Mouse (Mus musculus) G1E (cell line): ENCODE data around the gene Il16. TPM values are rescaled to one million over a fixed set of nuclear protein-coding genes. Genes with fewer than 3 reads are reported as not detected.

Source experiments
- ATAC-seq: 2 replicates; pipeline ENCODE4 v1.8.0; 2016; ENCODE audit warnings: mild to moderate bottlenecking; ENCODE audit not compliant: insufficient number of reproducible peaks, poor library complexity, low FRiP score, severe bottlenecking; ENCODE audit errors: extremely low read depth
- DNase-seq: peaks from one replicate; pipeline ENCODE4 v3.0.0; 2012; ENCODE audit warnings: low spot score
- H3K27me3 ChIP-seq: 2 replicates; pipeline ENCODE4 v1.6.1; 2012; ENCODE audit warnings: mild to moderate bottlenecking, low read length, inconsistent platforms; ENCODE audit not compliant: insufficient read depth
- H3K36me3 ChIP-seq: replicated peaks from 2 replicates; pipeline ENCODE3; 2012; ENCODE audit warnings: mild to moderate bottlenecking, inconsistent platforms
- H3K4me1 ChIP-seq: 2 replicates; pipeline ENCODE4 v1.6.1; 2012; ENCODE audit warnings: low read depth, low read length, inconsistent platforms, mixed read lengths; ENCODE audit not compliant: insufficient read depth
- H3K4me3 ChIP-seq: 2 replicates; pipeline ENCODE4 v1.5.1; 2012; ENCODE audit warnings: low read depth, mild to moderate bottlenecking, inconsistent platforms, low read length, moderate library complexity, mixed read lengths
- H3K9me3 ChIP-seq: replicated peaks from 2 replicates; pipeline ENCODE4 v1.6.1; 2012; ENCODE audit warnings: inconsistent platforms
- CTCF ChIP-seq: IDR thresholded peaks from 2 replicates; pipeline ENCODE4 v1.5.1; 2012; ENCODE audit warnings: low read depth, low read length, inconsistent platforms, mixed read lengths
- GATA1 ChIP-seq: IDR thresholded peaks from 2 replicates; pipeline ENCODE4 v1.6.1; 2012; ENCODE audit warnings: borderline replicate concordance, low read length, inconsistent platforms, mixed read lengths
- GATA2 ChIP-seq: IDR thresholded peaks from 2 replicates; pipeline ENCODE4 v1.6.1; 2012; ENCODE audit warnings: low read depth, low read length, inconsistent platforms, borderline replicate concordance
- POLR2AphosphoS5 ChIP-seq: IDR thresholded peaks from 2 replicates; pipeline ENCODE4 v1.6.1; 2012; ENCODE audit warnings: low read depth, low read length, inconsistent platforms; ENCODE audit not compliant: insufficient replicate concordance
- TAL1 ChIP-seq: conservative IDR thresholded peaks from 2 replicates; pipeline ENCODE4 v1.6.1; 2012; ENCODE audit warnings: low read depth, low read length, inconsistent platforms, mixed read lengths
- polyA plus RNA-seq: library from polyadenylated mRNA; stranded (reverse); fragments of >175 nt; gene quantifications from 2 replicates; pipeline ENCODE4 v1.2.3, GENCODE M21; 2012
- total RNA-seq, 2 experiments: library from RNA; stranded (forward) in 1 of 2; stranded (reverse) in 1 of 2; fragments of 200-1000 nt in 1 of 2; fragments of >200 nt in 1 of 2; fragmentation: Nextera tagmentation in 1 of 2; gene quantifications; 2 replicates each; pipeline ENCODE4 v1.2.3; 2014 to 2017

Il16 gene
- total and polyA plus RNA-seq, 3 experiments = 0.02 to 1.1 TPM; not detected in 1

DNA sequence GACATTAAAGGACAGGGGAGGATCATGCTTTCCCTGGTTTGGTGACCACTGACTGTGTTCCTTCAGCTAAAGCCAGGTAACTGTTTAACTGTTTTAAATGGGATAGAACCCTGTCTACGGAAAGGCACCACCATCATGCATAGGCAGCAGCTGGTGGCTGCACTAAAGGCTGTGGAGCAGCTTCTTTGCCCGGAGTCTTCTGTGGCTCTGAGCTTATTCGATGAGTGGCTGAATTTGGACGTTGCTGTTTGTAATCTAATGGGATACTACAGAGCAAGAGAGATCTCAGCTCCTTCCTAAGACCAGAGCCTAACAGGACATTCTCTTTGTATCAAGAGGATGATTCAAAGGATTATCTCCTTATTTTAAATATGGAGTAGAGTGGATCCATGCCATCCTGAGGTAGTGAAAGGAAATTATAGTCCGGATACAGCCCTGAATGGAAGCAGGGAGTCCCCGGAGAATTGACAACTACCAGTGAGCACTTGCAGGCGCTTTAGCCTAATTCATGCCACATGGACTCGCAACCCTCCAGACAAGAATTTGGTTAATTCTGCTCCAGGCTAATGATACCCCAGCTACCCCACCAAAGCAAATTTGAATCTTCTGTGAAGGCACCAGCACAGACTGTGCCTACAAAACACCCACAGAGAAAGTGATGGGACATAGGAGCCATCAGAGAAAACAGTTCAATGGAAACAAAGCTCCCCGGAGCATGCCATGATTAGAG lies 42.3 kb downstream of the Il16 start:
- Histone ChIP-seq H3K27me3 (no peaks in the 10 kb centered on the region), H3K9me3 (no peaks in the 10 kb centered on the region), H3K36me3 (no peaks in the 10 kb centered on the region), H3K4me1 (no peaks in the 10 kb centered on the region), H3K4me3 (no peak overlapping the region)
- no peak for DNase-seq
- TF ChIP-seq POLR2AphosphoS5 (no peak), GATA2 (no peak), TAL1 (no peak), CTCF (no peak), GATA1 (no peak)
- no peak for ATAC-seq

- DNase-seq = no peak
- no peak for ATAC-seq
- TF ChIP-seq GATA2 (no peak), POLR2AphosphoS5 (no peak)
Observed at GRCm38 (mm10) chr7:83699066-83699745, 46.3 kb downstream of the Il16 start.

DNA sequence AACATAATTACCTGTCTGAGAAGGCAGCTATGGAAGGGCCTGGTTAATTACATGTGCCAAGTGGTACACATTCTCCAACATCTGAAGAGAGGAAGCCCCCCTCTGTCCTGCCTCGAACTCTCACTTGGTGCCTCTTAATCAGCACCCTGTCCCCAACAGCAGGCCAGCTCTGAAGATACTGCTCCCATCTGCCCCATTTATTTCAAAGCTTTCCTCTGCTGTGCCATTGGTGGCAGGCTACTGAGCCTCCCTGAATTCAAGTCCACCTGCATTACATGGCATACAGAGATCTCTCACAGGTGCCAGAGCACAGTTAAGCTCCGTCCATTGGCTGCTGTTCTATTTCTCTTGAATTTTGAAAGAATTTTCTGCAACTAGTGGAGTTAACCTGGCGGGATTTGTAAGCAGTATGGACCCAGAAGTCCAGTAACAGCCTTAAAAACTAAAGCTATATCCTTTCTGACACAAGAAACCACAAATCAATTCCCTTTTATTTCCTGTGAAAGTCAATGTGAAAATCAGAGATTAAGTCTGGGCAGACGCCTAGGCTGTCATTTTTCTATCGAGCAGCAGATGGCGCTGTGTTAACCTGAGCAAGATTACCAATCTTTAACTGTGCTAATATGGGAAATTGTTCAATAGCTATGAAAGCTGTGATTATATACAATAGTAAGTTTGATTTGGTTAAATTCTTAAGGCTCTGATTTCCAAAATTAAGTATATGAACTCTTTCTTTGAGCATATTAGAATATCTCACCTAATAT lies 49.9 kb downstream of the Il16 start:
- Histone ChIP-seq H3K4me1 (no peaks in the 10 kb centered on the region), H3K27me3 (no peaks in the 10 kb centered on the region), H3K36me3 (no peaks in the 10 kb centered on the region), H3K4me3 (no peak overlapping the region), H3K9me3 (no peaks in the 10 kb centered on the region)
- DNase-seq = no peak
- TF ChIP-seq GATA1 (no peak), GATA2 (no peak), CTCF (peak; percentile 52), TAL1 (no peak)
- ATAC-seq = no peak

More at GRCm38 (mm10) chr7:83699066-83699745, 46.3 kb downstream of the Il16 start:
- Histone ChIP-seq H3K36me3 (no peaks in the 10 kb centered on the region), H3K9me3 (no peaks in the 10 kb centered on the region), H3K4me1 (no peaks in the 10 kb centered on the region), H3K4me3 (no peak overlapping the region), H3K27me3 (no peaks in the 10 kb centered on the region)

- Histone ChIP-seq H3K27me3 (peaks cover 10% of the 10 kb centered on the region), H3K4me3 (no peak overlapping the region), H3K9me3 (no peaks in the 10 kb centered on the region), H3K36me3 (no peaks in the 10 kb centered on the region), H3K4me1 (no peaks in the 10 kb centered on the region)
- TF ChIP-seq TAL1 = no peak
- TF ChIP-seq GATA1 = no peak
- TF ChIP-seq GATA2 = no peak
- no peak for TF ChIP-seq POLR2AphosphoS5
- TF ChIP-seq CTCF = no peak
- DNase-seq = no peak
- ATAC-seq = no peak
Observed at GRCm38 (mm10) chr7:83682640-83683274, 62.8 kb downstream of the Il16 start.

- Histone ChIP-seq H3K4me1 (no peaks in the 10 kb centered on the region), H3K9me3 (no peaks in the 10 kb centered on the region), H3K4me3 (no peak overlapping the region), H3K27me3 (peaks cover 8% of the 10 kb centered on the region; the same call in 1 of the 2 replicates), H3K36me3 (no peaks in the 10 kb centered on the region)
- TF ChIP-seq POLR2AphosphoS5 (no peak), TAL1 (no peak), GATA1 (no peak), GATA2 (no peak), CTCF (no peak)
- no peak for DNase-seq
- ATAC-seq = no peak
Observed at GRCm38 (mm10) chr7:83678506-83678905, 67.0 kb downstream of the Il16 start.

GRCm38 (mm10) chr7:83677296-83677695 lies 68.2 kb downstream of the Il16 start:
- Histone ChIP-seq H3K27me3 (peaks cover 8% of the 10 kb centered on the region; the same call in 1 of the 2 replicates), H3K4me1 (no peaks in the 10 kb centered on the region), H3K36me3 (no peaks in the 10 kb centered on the region), H3K4me3 (no peak overlapping the region), H3K9me3 (no peaks in the 10 kb centered on the region)
- ATAC-seq (no peak), DNase-seq (no peak)
- no peak for TF ChIP-seq POLR2AphosphoS5
- TF ChIP-seq TAL1 = no peak
- no peak for TF ChIP-seq GATA1
- TF ChIP-seq CTCF = no peak
- no peak for TF ChIP-seq GATA2
